Mouse (Mus musculus) spleen, adult 2 months (tissue): ENCODE data around the gene Tiam1.

ENCODE experiments used
- CTCF ChIP-seq: fragments of 200-500 bp; IDR thresholded peaks from 2 replicates; pipeline ENCODE4 v1.5.1; 2011; ENCODE audit warnings: mild to moderate bottlenecking, inconsistent platforms; ENCODE audit not compliant: insufficient read depth, insufficient read length, insufficient replicate concordance; ENCODE audit errors: extremely low read depth
- POLR2A ChIP-seq: fragments of 200-500 bp; IDR thresholded peaks from 2 replicates; pipeline ENCODE4 v1.6.1; 2011; ENCODE audit warnings: low read depth, low read length, inconsistent platforms

DNA sequence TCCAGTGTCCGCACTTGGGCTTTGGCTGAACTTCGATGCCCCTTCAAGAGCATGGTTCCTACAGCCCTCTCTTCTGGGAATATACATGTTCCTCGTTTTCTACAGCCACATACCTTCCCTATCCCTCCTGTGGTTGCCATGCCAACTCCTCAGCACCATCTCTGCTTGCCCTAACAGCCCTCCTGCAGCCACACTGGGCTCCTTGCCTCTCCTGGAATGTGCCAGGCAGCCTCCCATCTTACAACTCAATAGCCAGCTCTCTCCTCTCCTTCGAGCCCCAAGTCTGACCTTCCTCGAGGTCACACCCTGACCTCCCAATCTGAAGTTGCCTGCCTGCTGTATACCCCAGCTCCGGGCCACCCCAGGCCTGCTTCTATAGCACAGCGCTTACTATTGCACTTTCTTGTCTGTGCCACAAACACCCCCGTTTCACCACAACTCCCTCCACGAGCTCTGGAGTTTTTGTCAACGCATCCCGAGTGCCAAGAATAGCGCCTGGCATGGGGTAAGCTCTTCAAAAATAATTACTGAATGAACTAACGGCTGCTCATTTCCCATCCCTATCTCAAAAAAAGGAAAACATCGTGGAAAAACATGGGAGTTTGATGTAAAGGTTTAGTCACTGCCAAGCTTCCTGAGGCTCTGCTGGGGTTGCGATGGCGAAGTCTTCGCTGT is 252.9 kb downstream of the Tiam1 start:
- TF ChIP-seq POLR2A (no peak), CTCF (no peak)
